Mouse (Mus musculus) stomach, embryonic 16.5 days (tissue): Measurements from ENCODE around the gene Gm42517. TPM values are rescaled to one million over a fixed set of nuclear protein-coding genes. Genes with fewer than 3 reads are reported as not detected.

ENCODE experiments used
- ATAC-seq: fragments of 200-750 bp; cut with Nextera tagmentation; 2 replicates; pipeline ENCODE4 v1.8.0; 2017; ENCODE audit warnings: moderate number of reproducible peaks, moderate TSS enrichment; ENCODE audit not compliant: insufficient read depth, low FRiP score
- H3K27ac ChIP-seq: fragments of 300-500 bp; sonication (generic); 2 replicates; pipeline ENCODE4 v1.5.1; 2014; ENCODE audit warnings: low read length
- H3K27me3 ChIP-seq: fragments of 300-500 bp; sonication (generic); 2 replicates; pipeline ENCODE4 v1.6.1; 2014; ENCODE audit warnings: low read length, control low read depth, mixed read lengths; ENCODE audit not compliant: control insufficient read depth, insufficient read depth
- H3K36me3 ChIP-seq: fragments of 300-500 bp; sonication (generic); 2 replicates; pipeline ENCODE4 v1.6.1; 2014; ENCODE audit warnings: low read length; ENCODE audit not compliant: control insufficient read depth, insufficient read depth
- H3K4me1 ChIP-seq: fragments of 300-500 bp; sonication (generic); 2 replicates; pipeline ENCODE4 v1.6.1; 2014; ENCODE audit warnings: low read length, control low read depth, mixed read lengths; ENCODE audit not compliant: control insufficient read depth, insufficient read depth
- H3K4me2 ChIP-seq: fragments of 300-500 bp; sonication (generic); 2 replicates; pipeline ENCODE4 v1.6.1; 2014; ENCODE audit warnings: low read depth, low read length, mixed read lengths
- H3K4me3 ChIP-seq: fragments of 300-500 bp; sonication (generic); replicated peaks from 2 replicates; pipeline ENCODE4 v1.5.1; 2014; ENCODE audit warnings: mild to moderate bottlenecking, low read length
- H3K9ac ChIP-seq: fragments of 300-500 bp; sonication (generic); 2 replicates; pipeline ENCODE4 v1.6.1; 2014; ENCODE audit warnings: low read length
- H3K9me3 ChIP-seq: fragments of 300-500 bp; sonication (generic); replicated peaks from 2 replicates; pipeline ENCODE4 v1.6.1; 2016; ENCODE audit warnings: low read length, control low read depth; ENCODE audit not compliant: control insufficient read depth
- WGBS: fragments of 180-500 bp; shearing (Covaris S2); extraction: QIAGEN DNeasy Blood & Tissue Kit; methylation state at CpG from one replicate; pipeline ENCODE4 v1.1.7; 2014; 5-methylcytosine and 5-hydroxymethylcytosine counted together
- polyA plus RNA-seq: library from polyadenylated mRNA; unstranded; fragments of >200 nt; fragmentation: Nextera tagmentation; extraction: Ambion mirVana; gene quantifications from 2 replicates; pipeline ENCODE4 v1.2.1, GENCODE M21; 2015

The Gm42517 gene
- polyA plus RNA-seq, 1 experiment from 2014 or later, result not detected

GRCm38 (mm10) chr5:108362330-108362729 lies 5.4 kb downstream of the Gm42517 start:
- H3K9ac ChIP-seq, result no peak overlapping the region
- H3K4me1 ChIP-seq, result peaks cover 7% of the 10 kb centered on the region
- H3K27me3 ChIP-seq, result peaks cover 42% of the 10 kb centered on the region
- 32% methylated on average over 3 of the region's 3 CpGs for WGBS
- H3K36me3 ChIP-seq, result no peaks in the 10 kb centered on the region
- ATAC-seq, result no peak
- H3K27ac ChIP-seq, result no peak overlapping the region
- no peak overlapping the region for H3K4me3 ChIP-seq
- no peaks in the 10 kb centered on the region for H3K9me3 ChIP-seq
- H3K4me2 ChIP-seq, result no peak overlapping the region

- no peaks in the 10 kb centered on the region for H3K4me1 ChIP-seq
- no peaks in the 10 kb centered on the region for H3K9me3 ChIP-seq
- H3K4me2 ChIP-seq, result no peak overlapping the region
- H3K27me3 ChIP-seq, result peaks cover 22% of the 10 kb centered on the region
- no peak overlapping the region for H3K27ac ChIP-seq
- H3K9ac ChIP-seq, result no peak overlapping the region
- no peak overlapping the region for H3K4me3 ChIP-seq
- H3K36me3 ChIP-seq, result no peaks in the 10 kb centered on the region
- no peak for ATAC-seq
- WGBS, result 79% methylated on average over 4 of the region's 4 CpGs
Observed at GRCm38 (mm10) chr5:108360211-108360610, 7.5 kb downstream of the Gm42517 start.

GRCm38 (mm10) chr5:108359491-108359890 lies 8.2 kb downstream of the Gm42517 start:
- no peaks in the 10 kb centered on the region for H3K9me3 ChIP-seq
- peaks cover 15% of the 10 kb centered on the region for H3K27me3 ChIP-seq
- H3K36me3 ChIP-seq, result no peaks in the 10 kb centered on the region
- H3K4me3 ChIP-seq, result no peak overlapping the region
- no peak overlapping the region for H3K9ac ChIP-seq
- no peak overlapping the region for H3K4me2 ChIP-seq
- ATAC-seq, result no peak
- H3K27ac ChIP-seq, result no peak overlapping the region
- WGBS, result 85% methylated on average over 9 of the region's 9 CpGs
- H3K4me1 ChIP-seq, result no peaks in the 10 kb centered on the region

GRCm38 (mm10) chr5:108357862-108358261 lies 9.9 kb downstream of the Gm42517 start:
- no peak for ATAC-seq
- H3K27me3 ChIP-seq, result peaks cover 3% of the 10 kb centered on the region
- 81% methylated on average over 1 of the region's 1 CpGs for WGBS
- H3K4me1 ChIP-seq, result no peaks in the 10 kb centered on the region
- no peaks in the 10 kb centered on the region for H3K36me3 ChIP-seq
- H3K4me2 ChIP-seq, result no peak overlapping the region
- H3K27ac ChIP-seq, result no peak overlapping the region
- no peak overlapping the region for H3K9ac ChIP-seq
- no peak overlapping the region for H3K4me3 ChIP-seq
- H3K9me3 ChIP-seq, result no peaks in the 10 kb centered on the region

- no peaks in the 10 kb centered on the region for H3K9me3 ChIP-seq
- no peaks in the 10 kb centered on the region for H3K27me3 ChIP-seq
- ATAC-seq, result no peak
- 0 out of 2 replicates have a peak, but pooled peaks cover 4% of the 10 kb centered on the region for H3K36me3 ChIP-seq
- H3K27ac ChIP-seq, result no peak overlapping the region
- WGBS, result 74% methylated on average over 2 of the region's 2 CpGs
- H3K9ac ChIP-seq, result no peak overlapping the region
- H3K4me3 ChIP-seq, result no peak overlapping the region
- H3K4me1 ChIP-seq, result no peaks in the 10 kb centered on the region
- H3K4me2 ChIP-seq, result no peak overlapping the region
Observed at GRCm38 (mm10) chr5:108354056-108354455, 13.7 kb downstream of the Gm42517 start.

- ATAC-seq, result no peak
- no peaks in the 10 kb centered on the region for H3K9me3 ChIP-seq
- 0 out of 2 replicates have a peak, but pooled peaks cover 4% of the 10 kb centered on the region for H3K36me3 ChIP-seq
- H3K9ac ChIP-seq, result no peak overlapping the region
- no peak overlapping the region for H3K4me3 ChIP-seq
- 94% methylated on average over 9 of the region's 9 CpGs for WGBS
- H3K27me3 ChIP-seq, result no peaks in the 10 kb centered on the region
- no peaks in the 10 kb centered on the region for H3K4me1 ChIP-seq
- no peak overlapping the region for H3K4me2 ChIP-seq
- H3K27ac ChIP-seq, result no peak overlapping the region
Observed at GRCm38 (mm10) chr5:108349511-108350148, 18.1 kb downstream of the Gm42517 start.

GRCm38 (mm10) chr5:108347843-108348242 lies 19.9 kb downstream of the Gm42517 start:
- Histone ChIP-seq H3K9me3 (no peaks in the 10 kb centered on the region), H3K27ac (no peak overlapping the region), H3K36me3 (0 out of 2 replicates have a peak, but pooled peaks cover 4% of the 10 kb centered on the region), H3K4me2 (no peak overlapping the region), H3K4me3 (no peak overlapping the region), H3K27me3 (no peaks in the 10 kb centered on the region), H3K4me1 (no peaks in the 10 kb centered on the region), H3K9ac (no peak overlapping the region)
- 81% methylated on average over 6 of the region's 6 CpGs for WGBS
- ATAC-seq, result no peak

GRCm38 (mm10) chr5:108345313-108346071 lies 22.2 kb downstream of the Gm42517 start:
- Histone ChIP-seq H3K9ac (no peak overlapping the region), H3K36me3 (0 out of 2 replicates have a peak, but pooled peaks cover under 1% of the 10 kb centered on the region), H3K4me3 (no peak overlapping the region), H3K9me3 (no peaks in the 10 kb centered on the region), H3K4me1 (no peaks in the 10 kb centered on the region), H3K4me2 (no peak overlapping the region), H3K27ac (no peak overlapping the region), H3K27me3 (no peaks in the 10 kb centered on the region)
- 79% methylated on average over 10 of the region's 10 CpGs for WGBS
- ATAC-seq, result no peak

GRCm38 (mm10) chr5:108343680-108344170 lies 24.0 kb downstream of the Gm42517 start:
- Histone ChIP-seq H3K4me3 (no peak overlapping the region), H3K9me3 (no peaks in the 10 kb centered on the region), H3K27me3 (no peaks in the 10 kb centered on the region), H3K36me3 (no peaks in the 10 kb centered on the region), H3K27ac (no peak overlapping the region), H3K9ac (no peak overlapping the region), H3K4me1 (no peaks in the 10 kb centered on the region), H3K4me2 (no peak overlapping the region)
- 90% methylated on average over 4 of the region's 4 CpGs for WGBS
- no peak for ATAC-seq
